Comparison of ENCODE assay signal across 8 mouse cellular contexts in genomic region chr9:95958731-95959105, GRCm38 (mm10). TPM values are rescaled to one million over a fixed set of nuclear protein-coding genes. Genes with fewer than 3 reads are reported as not detected.
DNase-seq lines count a peak whose midpoint lies in the region; ATAC-seq and TF ChIP-seq lines count a peak whose summit lies in the region.
"Not testable (repeated sequence)": the region's sequence is repeated elsewhere in the genome, so short reads cannot be mapped to it uniquely, and the experiment has no call there.

No protein-coding gene starts in this region.

- TF ChIP-seq CTCF in heart, postnatal 0 days (IDR thresholded peaks at IDR 0.05; ENCODE audit: low read depth); thymus, adult 2 months (IDR thresholded peaks at IDR 0.05; ENCODE audit: borderline replicate concordance, control insufficient read depth, extremely low read depth, insufficient read depth, low read length, poor library complexity): not testable (repeated sequence)

- H3K27me3 ChIP-seq in heart, postnatal 0 days (ENCODE audit: control insufficient read depth, insufficient read depth, low read length); thymus, adult 2 months (ENCODE audit: control insufficient read depth, insufficient read depth, low read length): not testable (repeated sequence)

- not testable (repeated sequence) for TF ChIP-seq EP300 in heart, postnatal 0 days (IDR thresholded peaks at IDR 0.05; ENCODE audit: low read depth)

- DNase-seq in ES-CJ7 (ENCODE audit: low read depth, low spot score): peak; percentile 66
- peak; percentile 67 for DNase-seq in ZHBTc4 (ENCODE audit: low read depth, low spot score)
- not testable (repeated sequence) for DNase-seq in heart, postnatal 0 days (ENCODE audit: low spot score); thymus, adult 2 months
- DNase-seq in naive thymus-derived CD4-positive, alpha-beta T cell, adult 2 months (ENCODE audit: low read depth): peak; percentile 6
- DNase-seq in thymus, postnatal 10 days (ENCODE audit: low spot score in 2 of 2): peak; percentile 23 to 27
- DNase-seq in thymus, postnatal 25 days: peak; percentile 51
- peak; percentile 49 for DNase-seq in thymus, postnatal 4 days

- not testable (repeated sequence) for H3K4me2 ChIP-seq in heart, postnatal 0 days (ENCODE audit: low read depth, low read length)

- not testable (repeated sequence) for ATAC-seq in heart, postnatal 0 days (ENCODE audit: insufficient read depth, low read depth)

- H3K4me1 ChIP-seq in heart, postnatal 0 days (ENCODE audit: control insufficient read depth, insufficient read depth): not testable (repeated sequence)
- H3K4me1 ChIP-seq in thymus, adult 2 months (replicated peaks; ENCODE audit: control insufficient read depth, insufficient read depth, low read length): peaks cover 17% of the 10 kb centered on the region

- TF ChIP-seq POLR2A in thymus, adult 2 months (IDR thresholded peaks at IDR 0.05; ENCODE audit: control insufficient read depth, extremely low read depth, insufficient read depth, low read length, poor library complexity): not testable (repeated sequence)

- H3K9ac ChIP-seq in heart, postnatal 0 days (replicated peaks; ENCODE audit: low read depth, low read length): not testable (repeated sequence)

- H3K9me3 ChIP-seq in heart, postnatal 0 days (replicated peaks; ENCODE audit: control insufficient read depth, low read length): not testable (repeated sequence)

- H3K4me3 ChIP-seq in heart, postnatal 0 days (ENCODE audit: low read depth, low read length): not testable (repeated sequence)
- peak overlapping the region; percentile 8; the same call in 1 of the 2 replicates for H3K4me3 ChIP-seq in thymus, adult 2 months (ENCODE audit: control insufficient read depth, insufficient read depth, low read length)

- peak overlapping the region; percentile 44; the same call in 1 of the 2 replicates for H3K27ac ChIP-seq in heart, postnatal 0 days (ENCODE audit: low read depth)
- H3K27ac ChIP-seq in thymus, adult 2 months (ENCODE audit: control insufficient read depth, insufficient read depth, low read length): peak overlapping the region; percentile 98

- not testable (repeated sequence) for H3K36me3 ChIP-seq in heart, postnatal 0 days (replicated peaks; ENCODE audit: control insufficient read depth, insufficient read depth, low read length); thymus, adult 2 months (ENCODE audit: control insufficient read depth, insufficient read depth, low read length)

- WGBS in heart, postnatal 0 days: 74% methylated on average over 2 of the region's 2 CpGs
- 73% methylated on average over 2 of the region's 2 CpGs for WGBS in thymus, adult 2 months

RNA-seq across cellular contexts. Expression of gene Xrn1, which starts 4.2 kb away (rescaled TPM):
- total RNA-seq in heart, postnatal 0 days (2014; rRNA removed; ENCODE audit: low replicate concordance): 9.7 and 14.0 TPM in 2 replicates
- polyA plus RNA-seq in heart, postnatal 0 days (2015; fragmentation: Nextera tagmentation; extraction: Ambion mirVana): 7.4 and 8.8 TPM in 2 replicates
- 15.7 and 16.2 TPM in 2 replicates for polyA plus RNA-seq in thymus, adult 2 months (2012; rRNA removed)
